In the genomic region with DNA sequence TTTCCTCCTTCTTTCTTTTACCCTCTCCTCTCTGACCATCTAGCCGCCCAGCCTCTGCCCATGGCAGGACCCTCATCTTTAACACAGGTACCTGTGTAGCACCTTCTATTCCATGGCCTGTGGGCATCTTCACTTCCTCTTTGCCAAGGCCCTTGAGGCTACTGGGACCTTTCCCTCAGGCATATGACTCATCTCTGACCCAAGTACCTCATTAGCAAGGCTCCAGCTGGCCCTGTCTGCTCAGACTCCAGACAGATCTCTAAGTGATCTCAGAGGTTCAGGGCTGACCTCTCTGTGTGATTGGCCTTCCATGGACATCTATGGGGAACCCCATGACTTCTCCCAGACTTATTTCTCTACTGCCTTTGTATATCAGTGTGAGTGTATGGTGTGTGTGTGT, we compare ENCODE assay signal across 26 mouse cellular contexts. TPM values are rescaled to one million over a fixed set of nuclear protein-coding genes. Genes with fewer than 3 reads are reported as not detected.
DNase-seq lines count a peak whose midpoint lies in the region; ATAC-seq lines count a peak whose summit lies in the region.
"Had no signal": no experiment of that assay in that cellular context is flagged by ENCODE, and none has a peak within 500 bp of the region (broad histone marks: within the 10 kb centered on the region; RNA-seq: fewer than 3 reads in every experiment).

No protein-coding gene starts in this region.

- no peak overlapping the region for H3K9ac ChIP-seq in hindbrain, embryonic 12.5 days
- H3K9ac ChIP-seq: embryonic facial prominence, embryonic 15.5 days; forebrain, embryonic 15.5 days; heart, embryonic 15.5 days; hindbrain, embryonic 14.5 days; limb, embryonic 13.5 days; liver, embryonic 13.5 days; lung, embryonic 15.5 days; midbrain, embryonic 12.5 days had no signal

- H3K4me2 ChIP-seq in hindbrain, embryonic 12.5 days (replicated peaks), result no peak overlapping the region
- H3K4me2 ChIP-seq: embryonic facial prominence, embryonic 15.5 days; forebrain, embryonic 15.5 days; heart, embryonic 15.5 days; hindbrain, embryonic 14.5 days; limb, embryonic 13.5 days; liver, embryonic 13.5 days; lung, embryonic 15.5 days; midbrain, embryonic 12.5 days had no signal

- H3K27me3 ChIP-seq in megakaryocyte, embryonic 14.5 days (replicated peaks), result peaks cover 41% of the 10 kb centered on the region
- no peaks in the 10 kb centered on the region for H3K27me3 ChIP-seq in hindbrain, embryonic 12.5 days
- H3K27me3 ChIP-seq: embryonic facial prominence, embryonic 15.5 days; forebrain, embryonic 15.5 days; heart, embryonic 15.5 days; limb, embryonic 13.5 days; liver, embryonic 13.5 days; lung, embryonic 15.5 days had no signal

- H3K36me3 ChIP-seq in megakaryocyte, embryonic 14.5 days (replicated peaks; ENCODE audit: low read length), result no peaks in the 10 kb centered on the region
- no peaks in the 10 kb centered on the region for H3K36me3 ChIP-seq in hindbrain, embryonic 12.5 days
- H3K36me3 ChIP-seq: embryonic facial prominence, embryonic 15.5 days; forebrain, embryonic 15.5 days; heart, embryonic 15.5 days; limb, embryonic 13.5 days; liver, embryonic 13.5 days; lung, embryonic 15.5 days; midbrain, embryonic 12.5 days had no signal

- 89% methylated on average over 1 of the region's 1 CpGs for WGBS in hindbrain, embryonic 12.5 days

- H3K9me3 ChIP-seq in megakaryocyte, embryonic 14.5 days, result no peaks in the 10 kb centered on the region
- no peaks in the 10 kb centered on the region for H3K9me3 ChIP-seq in hindbrain, embryonic 12.5 days (replicated peaks)
- H3K9me3 ChIP-seq: embryonic facial prominence, embryonic 15.5 days; forebrain, embryonic 15.5 days; heart, embryonic 15.5 days; limb, embryonic 13.5 days; liver, embryonic 13.5 days; lung, embryonic 15.5 days; midbrain, embryonic 12.5 days had no signal

- no peak for ATAC-seq in hindbrain, embryonic 12.5 days (ENCODE audit: low FRiP score)
- ATAC-seq: forebrain, embryonic 15.5 days; inflammation-experienced regulatory T-cells, adult 6 months had no signal

- peak; percentile 58 for DNase-seq in adrenal gland, adult 2 months
- no peak for DNase-seq in adrenal gland, postnatal 10 days
- DNase-seq in 3T3-L1 (ENCODE audit: low read depth, low spot score) (peak; percentile 77), NIH3T3 (ENCODE audit: low read depth) (peak; percentile 30)
- DNase-seq in cerebellum, postnatal 14 days, result no peak
- no peak for DNase-seq in thymus, postnatal 14 days
- DNase-seq: cerebellum, adult 8-10 months; gastrocnemius, postnatal 14 days; heart, adult 18-20 months; heart, postnatal 36 days; kidney, adult 18-20 months; kidney, postnatal 4 days; liver, embryonic 13.5 days; lung, postnatal 4 days; right cerebral cortex, postnatal 14 days had no signal

- H3K4me1 ChIP-seq in megakaryocyte, embryonic 14.5 days, result peaks cover 61% of the 10 kb centered on the region
- H3K4me1 ChIP-seq in hindbrain, embryonic 12.5 days, result peaks cover 6% of the 10 kb centered on the region

- H3K4me3 ChIP-seq in megakaryocyte, embryonic 14.5 days (replicated peaks), result peak overlapping the region; percentile 1
- no peak overlapping the region for H3K4me3 ChIP-seq in hindbrain, embryonic 12.5 days
- H3K4me3 ChIP-seq: embryonic facial prominence, embryonic 15.5 days; forebrain, embryonic 15.5 days; heart, embryonic 15.5 days; limb, embryonic 13.5 days; liver, embryonic 13.5 days; lung, embryonic 15.5 days; midbrain, embryonic 12.5 days had no signal

- H3K27ac ChIP-seq in hindbrain, embryonic 12.5 days, result no peak overlapping the region
- H3K27ac ChIP-seq: embryonic facial prominence, embryonic 15.5 days; forebrain, embryonic 15.5 days; heart, embryonic 15.5 days; hindbrain, embryonic 14.5 days; limb, embryonic 13.5 days; liver, embryonic 13.5 days; lung, embryonic 15.5 days; midbrain, embryonic 12.5 days had no signal

RNA-seq across cellular contexts. Expression of gene Tmem37, which starts 6.8 kb away (rescaled TPM):
- 10 to 100 TPM in 1 of 2 experiments, 1 to 10 TPM in 1; 9.8 to 22.6 TPM for total RNA-seq in adrenal gland, adult 2 months (2021)
- 22.4 and 32.9 TPM in 2 replicates for polyA plus RNA-seq in adrenal gland, adult 2 months (2012; rRNA removed)
- 10 to 100 TPM; 24.6 to 25.8 TPM for total RNA-seq in adrenal gland, postnatal 10 days (2021)
- polyA plus RNA-seq in megakaryocyte, embryonic 14.5 days (2012; ENCODE audit: insufficient read depth, low replicate concordance), result 4.5 and 4.6 TPM in 2 replicates
- polyA plus RNA-seq in hindbrain, embryonic 12.5 days (2016; fragmentation: Nextera tagmentation; extraction: Ambion mirVana), result 7.5 and 8.7 TPM in 2 replicates
- total RNA-seq: neutrophil, adult 5-6 weeks had no signal

RNA-seq across cellular contexts. Expression of gene Dbi, which starts 40.2 kb away (rescaled TPM):
- total RNA-seq in adrenal gland, adult 2 months (2021), result 1,000 to 10,000 TPM; 1,195 to 1,389 TPM
- 375 and 512 TPM in 2 replicates for polyA plus RNA-seq in adrenal gland, adult 2 months (2012; rRNA removed)
- 1,000 to 10,000 TPM; 1,131 to 1,191 TPM for total RNA-seq in adrenal gland, postnatal 10 days (2021)
- polyA plus RNA-seq in megakaryocyte, embryonic 14.5 days (2012; ENCODE audit: insufficient read depth, low replicate concordance), result 21.0 TPM in 1 of 2 replicates, not detected in the other
- polyA plus RNA-seq in hindbrain, embryonic 12.5 days (2016; fragmentation: Nextera tagmentation; extraction: Ambion mirVana), result 582 and 680 TPM in 2 replicates

RNA-seq across cellular contexts. Expression of gene 3110009E18Rik, which starts 40.4 kb away (rescaled TPM):
- 10 to 100 TPM; 11.7 to 12.2 TPM for total RNA-seq in adrenal gland, adult 2 months (2021)
- 0.59 and 0.68 TPM in 2 replicates for polyA plus RNA-seq in adrenal gland, adult 2 months (2012; rRNA removed)
- total RNA-seq in adrenal gland, postnatal 10 days (2021), result 10 to 100 TPM in 1 of 2 experiments, 1 to 10 TPM in 1; 9.9 to 12.4 TPM
- 2.6 TPM in 1 of 2 replicates, not detected in the other for polyA plus RNA-seq in megakaryocyte, embryonic 14.5 days (2012; ENCODE audit: insufficient read depth, low replicate concordance)
- 17.0 and 22.6 TPM in 2 replicates for polyA plus RNA-seq in hindbrain, embryonic 12.5 days (2016; fragmentation: Nextera tagmentation; extraction: Ambion mirVana)

Comparison
In these comparisons a context has a peak if more than half of its experiments do, and no peak if none do; other contexts are left out.
1. DNase-seq: peak in adrenal gland, adult 2 months (single experiment), 3T3-L1 (single experiment) and NIH3T3 (single experiment); none in adrenal gland, postnatal 10 days (single experiment), cerebellum, postnatal 14 days (0 of 2) and thymus, postnatal 14 days (single experiment).
2. RNA of gene Dbi, which starts 40.2 kb away (polyA plus RNA-seq): 582 to 680 TPM in hindbrain, embryonic 12.5 days and 375 to 512 TPM in adrenal gland, adult 2 months; 21.0 TPM in megakaryocyte, embryonic 14.5 days; every median in the first group is over 10 times any median in the second.